Mouse (Mus musculus) limb, embryonic 13.5 days (tissue): ENCODE data around the gene Fkbp6. TPM values are rescaled to one million over a fixed set of nuclear protein-coding genes. Genes with fewer than 3 reads are reported as not detected.

Source experiments
- ATAC-seq: fragments of 200-750 bp; cut with Nextera tagmentation; 2 replicates; pipeline ENCODE4 v1.8.0; 2017; ENCODE audit warnings: low read depth, moderate number of reproducible peaks, moderate TSS enrichment; ENCODE audit not compliant: low FRiP score
- H3K27ac ChIP-seq: fragments of 300-500 bp; sonication (generic); 2 replicates; pipeline ENCODE4 v1.5.1; 2015; ENCODE audit warnings: inconsistent platforms, mild to moderate bottlenecking, moderate library complexity
- H3K27me3 ChIP-seq: fragments of 300-500 bp; sonication (generic); 2 replicates; pipeline ENCODE4 v1.6.1; 2015; ENCODE audit warnings: mild to moderate bottlenecking, inconsistent platforms
- H3K36me3 ChIP-seq: fragments of 300-500 bp; sonication (generic); 2 replicates; pipeline ENCODE4 v1.6.1; 2015; ENCODE audit warnings: inconsistent platforms, mild to moderate bottlenecking, moderate library complexity
- H3K4me1 ChIP-seq: fragments of 300-500 bp; sonication (generic); 2 replicates; pipeline ENCODE4 v1.6.1; 2015; ENCODE audit warnings: inconsistent platforms
- H3K4me2 ChIP-seq: fragments of 300-500 bp; sonication (generic); replicated peaks from 2 replicates; pipeline ENCODE4 v1.6.1; 2015; ENCODE audit warnings: inconsistent platforms, mild to moderate bottlenecking, moderate library complexity
- H3K4me3 ChIP-seq: fragments of 300-500 bp; sonication (generic); 2 replicates; pipeline ENCODE4 v1.5.1; 2015; ENCODE audit warnings: moderate library complexity, mild to moderate bottlenecking, inconsistent platforms
- H3K9ac ChIP-seq: fragments of 300-500 bp; sonication (generic); 2 replicates; pipeline ENCODE4 v1.6.1; 2015; ENCODE audit warnings: mild to moderate bottlenecking, inconsistent platforms
- H3K9me3 ChIP-seq: fragments of 300-500 bp; sonication (generic); 2 replicates; pipeline ENCODE4 v1.6.1; 2016; ENCODE audit warnings: inconsistent platforms
- WGBS: fragments of 180-500 bp; shearing (Covaris S2); methylation state at CpG from one replicate; pipeline ENCODE4 v1.1.7; 2015; 5-methylcytosine and 5-hydroxymethylcytosine counted together
- polyA plus RNA-seq: library from polyadenylated mRNA; unstranded; fragments of >200 nt; fragmentation: Nextera tagmentation; extraction: Ambion mirVana; gene quantifications from 2 replicates; pipeline ENCODE4 v1.2.1, GENCODE M21; 2015

The Fkbp6 gene
- polyA plus RNA-seq: not detected in 2 replicates

- no peaks in the 10 kb centered on the region for H3K36me3 ChIP-seq
- WGBS: 88% methylated on average over 35 of the region's 35 CpGs
- no peak for ATAC-seq
- H3K4me1 ChIP-seq: peaks cover 11% of the 10 kb centered on the region; the same call in 1 of the 2 replicates
- no peak within 1 kb of the TSS for H3K4me2 ChIP-seq
- no peak within 1 kb of the TSS for H3K9ac ChIP-seq
- H3K27ac ChIP-seq: no peak within 1 kb of the TSS
- H3K9me3 ChIP-seq: peaks cover 10% of the 10 kb centered on the region
- no peak within 1 kb of the TSS for H3K4me3 ChIP-seq
- H3K27me3 ChIP-seq: peaks cover 29% of the 10 kb centered on the region
Measured at GRCm38 (mm10) chr5:135349862-135350261, at the start of gene Fkbp6. TSS of gene Fkbp6 (minus strand) at chr5:135350044.

- no peaks in the 10 kb centered on the region for H3K36me3 ChIP-seq
Measured at GRCm38 (mm10) chr5:135399382-135399781, 49.5 kb upstream of the Fkbp6 start.

GRCm38 (mm10) chr5:135395826-135396225 lies 46.0 kb upstream of the Fkbp6 start:
- ATAC-seq: no peak
- H3K9ac ChIP-seq: no peak overlapping the region
- H3K9me3 ChIP-seq: no peaks in the 10 kb centered on the region
- no peak overlapping the region for H3K4me3 ChIP-seq
- no peaks in the 10 kb centered on the region for H3K27me3 ChIP-seq
- H3K4me2 ChIP-seq: no peak overlapping the region
- WGBS: 50% methylated on average over 5 of the region's 5 CpGs
- H3K27ac ChIP-seq: no peak overlapping the region
- H3K4me1 ChIP-seq: peaks cover 14% of the 10 kb centered on the region
- peaks cover 16% of the 10 kb centered on the region for H3K36me3 ChIP-seq

More at GRCm38 (mm10) chr5:135399382-135399781, 49.5 kb upstream of the Fkbp6 start:
- Histone ChIP-seq H3K9me3 (peaks cover 2% of the 10 kb centered on the region; the same call in 1 of the 2 replicates), H3K27me3 (no peaks in the 10 kb centered on the region), H3K4me3 (no peak overlapping the region), H3K4me2 (no peak overlapping the region), H3K4me1 (peaks cover 4% of the 10 kb centered on the region), H3K9ac (no peak overlapping the region), H3K27ac (no peak overlapping the region)
- no peak for ATAC-seq
- WGBS: 71% methylated on average over 6 of the region's 6 CpGs

GRCm38 (mm10) chr5:135394004-135394823 lies 44.4 kb upstream of the Fkbp6 start, which contains the start of gene Pom121:
TSS of gene Pom121 (minus strand) at chr5:135394546.
- H3K4me1 ChIP-seq: peaks cover 14% of the 10 kb centered on the region
- ATAC-seq: peak; percentile 89
- peak within 1 kb of the TSS; percentile 99 for H3K9ac ChIP-seq
- peak within 1 kb of the TSS; percentile 99 for H3K4me3 ChIP-seq
- under 1% methylated on average over 102 of the region's 110 CpGs for WGBS
- H3K9me3 ChIP-seq: no peaks in the 10 kb centered on the region
- no peaks in the 10 kb centered on the region for H3K27me3 ChIP-seq
- peak within 1 kb of the TSS; percentile 77 for H3K4me2 ChIP-seq
- H3K36me3 ChIP-seq: peaks cover 31% of the 10 kb centered on the region
- H3K27ac ChIP-seq: peak within 1 kb of the TSS; percentile 82

GRCm38 (mm10) chr5:135383771-135384170 lies 33.9 kb upstream of the Fkbp6 start:
- H3K9ac ChIP-seq: no peak overlapping the region
- 85% methylated on average over 10 of the region's 10 CpGs for WGBS

GRCm38 (mm10) chr5:135382746-135383145 lies 32.9 kb upstream of the Fkbp6 start:
- Histone ChIP-seq H3K4me2 (no peak overlapping the region), H3K27me3 (no peaks in the 10 kb centered on the region), H3K9me3 (no peaks in the 10 kb centered on the region), H3K9ac (no peak overlapping the region), H3K4me1 (no peaks in the 10 kb centered on the region), H3K27ac (no peak overlapping the region), H3K36me3 (peaks cover 97% of the 10 kb centered on the region), H3K4me3 (no peak overlapping the region)
- WGBS: 89% methylated on average over 7 of the region's 7 CpGs
- no peak for ATAC-seq

More at GRCm38 (mm10) chr5:135383771-135384170, 33.9 kb upstream of the Fkbp6 start:
- Histone ChIP-seq H3K27ac (no peak overlapping the region), H3K4me1 (no peaks in the 10 kb centered on the region), H3K4me3 (no peak overlapping the region), H3K9me3 (no peaks in the 10 kb centered on the region), H3K36me3 (peaks cover 97% of the 10 kb centered on the region), H3K4me2 (no peak overlapping the region), H3K27me3 (no peaks in the 10 kb centered on the region)
- no peak for ATAC-seq

- H3K4me3 ChIP-seq: no peak overlapping the region
- H3K36me3 ChIP-seq: peaks cover 97% of the 10 kb centered on the region
- no peak overlapping the region for H3K9ac ChIP-seq
- H3K27me3 ChIP-seq: no peaks in the 10 kb centered on the region
- H3K27ac ChIP-seq: no peak overlapping the region
- H3K9me3 ChIP-seq: no peaks in the 10 kb centered on the region
- H3K4me2 ChIP-seq: no peak overlapping the region
- ATAC-seq: no peak
- 96% methylated on average over 10 of the region's 10 CpGs for WGBS
- H3K4me1 ChIP-seq: no peaks in the 10 kb centered on the region
Measured at GRCm38 (mm10) chr5:135381356-135381925, 31.6 kb upstream of the Fkbp6 start.

- Histone ChIP-seq H3K9ac (no peak overlapping the region), H3K9me3 (no peaks in the 10 kb centered on the region), H3K27ac (no peak overlapping the region), H3K4me3 (no peak overlapping the region), H3K27me3 (no peaks in the 10 kb centered on the region), H3K36me3 (peaks cover 99% of the 10 kb centered on the region), H3K4me1 (no peaks in the 10 kb centered on the region), H3K4me2 (no peak overlapping the region)
- ATAC-seq: no peak
- WGBS: 91% methylated on average over 4 of the region's 4 CpGs
Measured at GRCm38 (mm10) chr5:135380681-135381080, 30.8 kb upstream of the Fkbp6 start.

- Histone ChIP-seq H3K4me3 (no peak overlapping the region), H3K27ac (no peak overlapping the region), H3K9ac (no peak overlapping the region), H3K4me1 (peaks cover 8% of the 10 kb centered on the region), H3K27me3 (no peaks in the 10 kb centered on the region), H3K4me2 (no peak overlapping the region), H3K36me3 (peaks cover 96% of the 10 kb centered on the region), H3K9me3 (no peaks in the 10 kb centered on the region)
- WGBS: 62% methylated on average over 2 of the region's 2 CpGs
- ATAC-seq: no peak; the same call in 1 of the 2 replicates
Measured at GRCm38 (mm10) chr5:135376341-135376740, 26.5 kb upstream of the Fkbp6 start.

- Histone ChIP-seq H3K9ac (no peak overlapping the region), H3K4me2 (no peak overlapping the region), H3K4me1 (peaks cover 17% of the 10 kb centered on the region), H3K36me3 (peaks cover 84% of the 10 kb centered on the region), H3K27ac (no peak overlapping the region), H3K4me3 (no peak overlapping the region), H3K9me3 (no peaks in the 10 kb centered on the region), H3K27me3 (no peaks in the 10 kb centered on the region)
- WGBS: 74% methylated on average over 8 of the region's 8 CpGs
- 0 out of 2 replicates have a peak, but pooled peaks have one; percentile 54 for ATAC-seq
Measured at GRCm38 (mm10) chr5:135375167-135375566, 25.3 kb upstream of the Fkbp6 start.

- no peaks in the 10 kb centered on the region for H3K9me3 ChIP-seq
- H3K4me3 ChIP-seq: no peak overlapping the region
- WGBS: 95% methylated on average over 5 of the region's 5 CpGs
- ATAC-seq: no peak
- H3K27ac ChIP-seq: no peak overlapping the region
- H3K9ac ChIP-seq: no peak overlapping the region
- H3K4me1 ChIP-seq: peaks cover 22% of the 10 kb centered on the region
- no peak overlapping the region for H3K4me2 ChIP-seq
- no peaks in the 10 kb centered on the region for H3K27me3 ChIP-seq
- peaks cover 69% of the 10 kb centered on the region for H3K36me3 ChIP-seq
Measured at GRCm38 (mm10) chr5:135373601-135374000, 23.8 kb upstream of the Fkbp6 start.

- Histone ChIP-seq H3K9me3 (no peaks in the 10 kb centered on the region), H3K36me3 (peaks cover 45% of the 10 kb centered on the region), H3K27me3 (no peaks in the 10 kb centered on the region), H3K4me3 (peak overlapping the region; percentile 96; the same call in 1 of the 2 replicates), H3K4me1 (peaks cover 22% of the 10 kb centered on the region), H3K27ac (no peak overlapping the region), H3K9ac (peak overlapping the region; percentile 89; the same call in 1 of the 2 replicates), H3K4me2 (peak overlapping the region; percentile 79; the same call in 1 of the 2 replicates)
- WGBS: 93% methylated on average over 13 of the region's 13 CpGs
- ATAC-seq: no peak
Measured at GRCm38 (mm10) chr5:135371195-135371594, 21.4 kb upstream of the Fkbp6 start.
